Mouse (Mus musculus): ENCODE data around the gene Pnpo.

Pnpo gene

GRCm38 (mm10) chr11:96969280-96969722 lies 25.5 kb upstream of the Pnpo start:
- DNase-seq: no peak

GRCm38 (mm10) chr11:96968476-96968875 lies 24.7 kb upstream of the Pnpo start:
- no peak for DNase-seq

GRCm38 (mm10) chr11:96967544-96968269 lies 23.9 kb upstream of the Pnpo start:
- DNase-seq: peak; percentile 46

- peak; percentile 66 for DNase-seq
Observed at GRCm38 (mm10) chr11:96966914-96967543, 23.2 kb upstream of the Pnpo start.

- no peak for DNase-seq
Observed at GRCm38 (mm10) chr11:96966172-96966571, 22.4 kb upstream of the Pnpo start.

- peak; percentile 95 for DNase-seq
Observed at GRCm38 (mm10) chr11:96963580-96963979, 19.8 kb upstream of the Pnpo start.

GRCm38 (mm10) chr11:96957061-96957805 lies 13.4 kb upstream of the Pnpo start:
- peak; percentile 74 for DNase-seq

GRCm38 (mm10) chr11:96956009-96956724 lies 12.4 kb upstream of the Pnpo start:
- peak; percentile 74 for DNase-seq

- DNase-seq: no peak
Observed at GRCm38 (mm10) chr11:96955094-96955493, 11.3 kb upstream of the Pnpo start.

GRCm38 (mm10) chr11:96952896-96953295 lies 9.1 kb upstream of the Pnpo start:
- DNase-seq: peak; percentile 58

GRCm38 (mm10) chr11:96952426-96952825 lies 8.6 kb upstream of the Pnpo start:
- DNase-seq: peak; percentile 65

GRCm38 (mm10) chr11:96950767-96951166 lies 7.0 kb upstream of the Pnpo start:
- DNase-seq: peak; percentile 66

GRCm38 (mm10) chr11:96947849-96948248 lies 4.1 kb upstream of the Pnpo start:
- DNase-seq: peak; percentile 49

- no peak for DNase-seq
Observed at GRCm38 (mm10) chr11:96946498-96946897, 2.7 kb upstream of the Pnpo start.

- peak; percentile 42 for DNase-seq
Observed at GRCm38 (mm10) chr11:96944844-96945580, 1.2 kb upstream of the Pnpo start.

GRCm38 (mm10) chr11:96941989-96942590 lies 1.7 kb downstream of the Pnpo start:
- DNase-seq: no peak

GRCm38 (mm10) chr11:96940578-96941465 lies 3.0 kb downstream of the Pnpo start:
- DNase-seq: peak; percentile 48

GRCm38 (mm10) chr11:96938426-96938800 lies 5.4 kb downstream of the Pnpo start:
- no peak for DNase-seq

GRCm38 (mm10) chr11:96937549-96938425 lies 6.0 kb downstream of the Pnpo start:
- DNase-seq: no peak

All from thymus, postnatal 4 days (tissue).